Mouse (Mus musculus): ENCODE data around the gene Cacna1c. TPM values are rescaled to one million over a fixed set of nuclear protein-coding genes. Genes with fewer than 3 reads are reported as not detected.

The Cacna1c gene
- polyA plus RNA-seq, 1 experiment from 2014 or later, result 9.8 TPM

DNA sequence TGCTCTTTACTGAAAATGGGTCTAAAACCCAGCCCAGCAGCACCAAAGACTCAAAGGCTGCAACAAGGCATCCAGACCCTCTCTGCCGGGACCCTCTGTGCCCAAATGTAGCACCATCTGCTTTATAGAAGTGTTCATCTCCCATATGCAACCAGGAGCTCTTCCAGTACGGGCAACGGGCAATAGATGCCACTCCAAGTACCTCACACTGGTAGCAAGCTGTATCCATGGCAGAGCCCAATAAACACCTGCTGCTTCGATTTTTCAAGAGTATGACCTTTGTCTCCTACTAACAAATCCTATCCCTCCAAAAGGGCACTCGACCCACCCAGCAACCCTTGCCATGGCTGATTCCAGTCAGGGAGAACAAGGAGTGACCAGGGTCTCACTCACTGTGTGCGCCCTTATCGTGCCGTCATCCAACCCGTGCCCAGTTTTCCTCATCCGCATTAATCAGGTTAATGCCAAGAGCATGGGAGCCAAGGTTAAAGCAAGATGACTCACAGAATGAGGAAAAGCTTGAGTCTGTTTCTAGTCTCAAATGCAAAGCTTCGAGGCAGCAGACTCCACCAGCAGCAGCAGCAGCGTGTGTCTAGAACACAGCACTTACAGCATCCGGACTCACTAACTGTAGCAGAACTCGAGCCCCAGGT, 122.7 kb downstream of the Cacna1c start:
- WGBS, result 87% methylated on average over 14 of the region's 14 CpGs
- H3K36me3 ChIP-seq (ENCODE audit: control insufficient read depth, insufficient read depth, low read length), result no peaks in the 10 kb centered on the region

DNA sequence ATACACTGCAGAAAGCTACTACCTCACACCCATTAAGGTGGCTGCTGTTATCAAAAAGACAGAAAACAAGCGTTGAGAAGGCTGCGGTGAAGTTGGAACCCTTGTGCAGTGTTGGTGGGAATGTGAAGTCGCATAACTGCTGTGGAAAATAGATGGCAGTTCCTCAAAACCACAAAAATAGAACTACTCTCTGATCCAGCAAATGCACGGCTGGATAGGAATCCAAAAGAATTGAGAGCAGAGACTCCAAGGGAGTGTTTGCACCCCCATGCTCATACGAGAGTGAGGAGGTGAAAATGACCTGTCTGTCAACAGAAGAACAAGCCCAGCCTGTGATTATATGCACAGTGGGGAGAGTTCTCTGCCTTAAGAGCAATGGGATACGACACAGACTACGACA, 123.4 kb downstream of the Cacna1c start:
- Histone ChIP-seq H3K27ac (ENCODE audit: low read length) (no peak overlapping the region), H3K4me3 (ENCODE audit: low read depth, low read length) (no peak overlapping the region), H3K9me3 (ENCODE audit: control insufficient read depth, low read depth, low read length) (no peaks in the 10 kb centered on the region), H3K27me3 (ENCODE audit: control insufficient read depth, insufficient read depth, low read length) (no peaks in the 10 kb centered on the region), H3K9ac (replicated peaks; ENCODE audit: low read depth, low read length) (no peak overlapping the region), H3K36me3 (ENCODE audit: control insufficient read depth, insufficient read depth, low read length) (no peaks in the 10 kb centered on the region), H3K4me2 (replicated peaks; ENCODE audit: low read depth, low read length) (no peak overlapping the region), H3K4me1 (ENCODE audit: control insufficient read depth, insufficient read depth, low read length) (no peaks in the 10 kb centered on the region)
- no peak for ATAC-seq (ENCODE audit: insufficient number of reproducible peaks, insufficient read depth, low FRiP score, low read depth)
- 69% methylated on average over 7 of the region's 7 CpGs for WGBS

More for the DNA sequence above, 122.7 kb downstream of the Cacna1c start:
- Histone ChIP-seq H3K27ac (ENCODE audit: low read length) (no peak overlapping the region), H3K4me1 (ENCODE audit: control insufficient read depth, insufficient read depth, low read length) (no peaks in the 10 kb centered on the region), H3K4me3 (ENCODE audit: low read depth, low read length) (no peak overlapping the region), H3K9ac (replicated peaks; ENCODE audit: low read depth, low read length) (no peak overlapping the region), H3K9me3 (ENCODE audit: control insufficient read depth, low read depth, low read length) (no peaks in the 10 kb centered on the region), H3K27me3 (ENCODE audit: control insufficient read depth, insufficient read depth, low read length) (no peaks in the 10 kb centered on the region), H3K4me2 (replicated peaks; ENCODE audit: low read depth, low read length) (no peak overlapping the region)
- no peak for ATAC-seq (ENCODE audit: insufficient number of reproducible peaks, insufficient read depth, low FRiP score, low read depth)

GRCm38 (mm10) chr6:119070771-119071170, 125.4 kb downstream of the Cacna1c start:
- WGBS, result 81% methylated on average over 4 of the region's 4 CpGs
- no peaks in the 10 kb centered on the region for H3K36me3 ChIP-seq (ENCODE audit: control insufficient read depth, insufficient read depth, low read length)
- H3K27ac ChIP-seq (ENCODE audit: low read length), result no peak overlapping the region
- H3K4me3 ChIP-seq (ENCODE audit: low read depth, low read length), result no peak overlapping the region
- no peaks in the 10 kb centered on the region for H3K9me3 ChIP-seq (ENCODE audit: control insufficient read depth, low read depth, low read length)
- H3K4me1 ChIP-seq (ENCODE audit: control insufficient read depth, insufficient read depth, low read length), result 0 out of 2 replicates have a peak, but pooled peaks cover 3% of the 10 kb centered on the region
- H3K27me3 ChIP-seq (ENCODE audit: control insufficient read depth, insufficient read depth, low read length), result no peaks in the 10 kb centered on the region
- no peak overlapping the region for H3K9ac ChIP-seq (replicated peaks; ENCODE audit: low read depth, low read length)
- ATAC-seq (ENCODE audit: insufficient number of reproducible peaks, insufficient read depth, low FRiP score, low read depth), result no peak
- no peak overlapping the region for H3K4me2 ChIP-seq (replicated peaks; ENCODE audit: low read depth, low read length)

DNA sequence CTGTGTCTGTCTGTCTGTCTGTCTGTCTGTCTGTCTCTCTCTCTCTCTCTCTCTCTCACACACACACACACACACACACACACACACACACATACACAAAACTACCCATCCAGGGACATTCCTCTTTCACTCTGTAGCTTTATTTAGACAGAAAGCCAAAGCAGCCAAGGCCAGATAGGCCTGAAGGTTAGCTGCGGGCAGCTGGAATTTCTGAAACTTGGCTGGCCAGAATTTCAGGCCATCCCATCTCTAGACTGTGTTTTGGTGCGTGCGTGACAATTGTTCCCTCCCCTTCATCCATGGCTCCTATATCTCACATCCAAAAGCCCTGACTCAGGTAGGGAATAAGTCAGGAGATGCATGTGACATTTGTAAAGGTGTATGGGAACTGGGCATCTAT, 125.9 kb downstream of the Cacna1c start:
- Histone ChIP-seq H3K9me3 (ENCODE audit: control insufficient read depth, low read depth, low read length) (no peaks in the 10 kb centered on the region), H3K4me1 (ENCODE audit: control insufficient read depth, insufficient read depth, low read length) (0 out of 2 replicates have a peak, but pooled peaks cover 7% of the 10 kb centered on the region), H3K4me2 (replicated peaks; ENCODE audit: low read depth, low read length) (no peak overlapping the region), H3K36me3 (ENCODE audit: control insufficient read depth, insufficient read depth, low read length) (no peaks in the 10 kb centered on the region), H3K27ac (ENCODE audit: low read length) (no peak overlapping the region), H3K4me3 (ENCODE audit: low read depth, low read length) (no peak overlapping the region), H3K27me3 (ENCODE audit: control insufficient read depth, insufficient read depth, low read length) (no peaks in the 10 kb centered on the region), H3K9ac (replicated peaks; ENCODE audit: low read depth, low read length) (no peak overlapping the region)
- 90% methylated on average over 3 of the region's 3 CpGs for WGBS
- ATAC-seq (ENCODE audit: insufficient number of reproducible peaks, insufficient read depth, low FRiP score, low read depth), result no peak

DNA sequence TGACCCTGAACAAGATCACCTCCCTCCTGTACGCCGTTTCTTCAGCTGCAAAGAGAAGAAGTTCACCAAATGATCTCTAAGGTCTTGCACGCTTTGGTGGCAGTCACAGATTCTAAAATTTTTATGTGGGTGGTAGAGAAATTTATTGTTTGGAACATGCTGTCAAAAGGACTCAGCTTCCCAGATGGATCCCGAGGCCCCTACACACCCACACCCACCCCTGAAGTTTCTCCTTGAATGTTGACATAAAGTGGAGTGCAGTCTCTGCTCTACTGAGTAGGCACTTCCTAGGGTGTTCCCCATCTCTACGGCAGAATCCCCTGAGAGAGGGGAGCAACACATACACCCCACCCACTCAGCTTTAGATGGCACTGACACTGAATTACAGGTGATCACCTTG, 127.1 kb downstream of the Cacna1c start:
- no peak overlapping the region for H3K4me2 ChIP-seq (replicated peaks; ENCODE audit: low read depth, low read length)
- no peak for ATAC-seq (ENCODE audit: insufficient number of reproducible peaks, insufficient read depth, low FRiP score, low read depth)
- 0 out of 2 replicates have a peak, but pooled peaks cover 9% of the 10 kb centered on the region for H3K4me1 ChIP-seq (ENCODE audit: control insufficient read depth, insufficient read depth, low read length)
- H3K9me3 ChIP-seq (ENCODE audit: control insufficient read depth, low read depth, low read length), result no peaks in the 10 kb centered on the region
- no peak overlapping the region for H3K9ac ChIP-seq (replicated peaks; ENCODE audit: low read depth, low read length)
- no peak overlapping the region for H3K27ac ChIP-seq (ENCODE audit: low read length)
- 76% methylated on average over 5 of the region's 5 CpGs for WGBS
- no peaks in the 10 kb centered on the region for H3K27me3 ChIP-seq (ENCODE audit: control insufficient read depth, insufficient read depth, low read length)
- no peaks in the 10 kb centered on the region for H3K36me3 ChIP-seq (ENCODE audit: control insufficient read depth, insufficient read depth, low read length)
- H3K4me3 ChIP-seq (ENCODE audit: low read depth, low read length), result no peak overlapping the region

GRCm38 (mm10) chr6:119068650-119069049, 127.6 kb downstream of the Cacna1c start:
- Histone ChIP-seq H3K27me3 (ENCODE audit: control insufficient read depth, insufficient read depth, low read length) (no peaks in the 10 kb centered on the region), H3K9me3 (ENCODE audit: control insufficient read depth, low read depth, low read length) (no peaks in the 10 kb centered on the region), H3K27ac (ENCODE audit: low read length) (no peak overlapping the region), H3K4me3 (ENCODE audit: low read depth, low read length) (no peak overlapping the region), H3K9ac (replicated peaks; ENCODE audit: low read depth, low read length) (no peak overlapping the region), H3K36me3 (ENCODE audit: control insufficient read depth, insufficient read depth, low read length) (no peaks in the 10 kb centered on the region), H3K4me1 (ENCODE audit: control insufficient read depth, insufficient read depth, low read length) (0 out of 2 replicates have a peak, but pooled peaks cover 9% of the 10 kb centered on the region), H3K4me2 (replicated peaks; ENCODE audit: low read depth, low read length) (no peak overlapping the region)
- 83% methylated on average over 4 of the region's 4 CpGs for WGBS
- no peak for ATAC-seq (ENCODE audit: insufficient number of reproducible peaks, insufficient read depth, low FRiP score, low read depth)

- H3K4me3 ChIP-seq (ENCODE audit: low read depth, low read length), result no peak overlapping the region
- no peak overlapping the region for H3K4me2 ChIP-seq (replicated peaks; ENCODE audit: low read depth, low read length)
- H3K4me1 ChIP-seq (ENCODE audit: control insufficient read depth, insufficient read depth, low read length), result 0 out of 2 replicates have a peak, but pooled peaks cover 9% of the 10 kb centered on the region
- H3K9ac ChIP-seq (replicated peaks; ENCODE audit: low read depth, low read length), result no peak overlapping the region
- H3K36me3 ChIP-seq (ENCODE audit: control insufficient read depth, insufficient read depth, low read length), result no peaks in the 10 kb centered on the region
- ATAC-seq (ENCODE audit: insufficient number of reproducible peaks, insufficient read depth, low FRiP score, low read depth), result no peak
- no peaks in the 10 kb centered on the region for H3K27me3 ChIP-seq (ENCODE audit: control insufficient read depth, insufficient read depth, low read length)
- WGBS, result 82% methylated on average over 5 of the region's 5 CpGs
- H3K27ac ChIP-seq (ENCODE audit: low read length), result no peak overlapping the region
- no peaks in the 10 kb centered on the region for H3K9me3 ChIP-seq (ENCODE audit: control insufficient read depth, low read depth, low read length)
Observed at GRCm38 (mm10) chr6:119064961-119065360, 131.3 kb downstream of the Cacna1c start.

GRCm38 (mm10) chr6:119064430-119064829, 131.8 kb downstream of the Cacna1c start:
- Histone ChIP-seq H3K9me3 (ENCODE audit: control insufficient read depth, low read depth, low read length) (no peaks in the 10 kb centered on the region), H3K36me3 (ENCODE audit: control insufficient read depth, insufficient read depth, low read length) (no peaks in the 10 kb centered on the region), H3K27ac (ENCODE audit: low read length) (no peak overlapping the region), H3K9ac (replicated peaks; ENCODE audit: low read depth, low read length) (no peak overlapping the region), H3K4me3 (ENCODE audit: low read depth, low read length) (no peak overlapping the region), H3K4me1 (ENCODE audit: control insufficient read depth, insufficient read depth, low read length) (0 out of 2 replicates have a peak, but pooled peaks cover 9% of the 10 kb centered on the region), H3K27me3 (ENCODE audit: control insufficient read depth, insufficient read depth, low read length) (no peaks in the 10 kb centered on the region), H3K4me2 (replicated peaks; ENCODE audit: low read depth, low read length) (no peak overlapping the region)
- no peak for ATAC-seq (ENCODE audit: insufficient number of reproducible peaks, insufficient read depth, low FRiP score, low read depth)
- WGBS, result 95% methylated on average over 9 of the region's 9 CpGs

- Histone ChIP-seq H3K36me3 (ENCODE audit: control insufficient read depth, insufficient read depth, low read length) (no peaks in the 10 kb centered on the region), H3K4me3 (ENCODE audit: low read depth, low read length) (no peak overlapping the region), H3K27ac (ENCODE audit: low read length) (no peak overlapping the region), H3K4me1 (ENCODE audit: control insufficient read depth, insufficient read depth, low read length) (0 out of 2 replicates have a peak, but pooled peaks cover 9% of the 10 kb centered on the region), H3K9me3 (ENCODE audit: control insufficient read depth, low read depth, low read length) (no peaks in the 10 kb centered on the region), H3K9ac (replicated peaks; ENCODE audit: low read depth, low read length) (no peak overlapping the region), H3K4me2 (replicated peaks; ENCODE audit: low read depth, low read length) (no peak overlapping the region), H3K27me3 (ENCODE audit: control insufficient read depth, insufficient read depth, low read length) (no peaks in the 10 kb centered on the region)
- no peak for ATAC-seq (ENCODE audit: insufficient number of reproducible peaks, insufficient read depth, low FRiP score, low read depth)
Observed at GRCm38 (mm10) chr6:119062695-119063094, 133.5 kb downstream of the Cacna1c start.

All from stomach, embryonic 14.5 days (tissue).